Mouse (Mus musculus) bone marrow macrophage, adult 2 months (primary cell): ENCODE measurements around the gene A430078G23Rik.

Experiments used
- CTCF ChIP-seq: IDR thresholded peaks from 2 replicates; pipeline ENCODE4 v1.5.1; 2012; ENCODE audit warnings: low read depth, mild to moderate bottlenecking, low read length, moderate library complexity
- POLR2A ChIP-seq: IDR thresholded peaks from 2 replicates; pipeline ENCODE4 v1.6.1; 2012; ENCODE audit warnings: mild to moderate bottlenecking, low read depth, low read length, borderline replicate concordance

DNA sequence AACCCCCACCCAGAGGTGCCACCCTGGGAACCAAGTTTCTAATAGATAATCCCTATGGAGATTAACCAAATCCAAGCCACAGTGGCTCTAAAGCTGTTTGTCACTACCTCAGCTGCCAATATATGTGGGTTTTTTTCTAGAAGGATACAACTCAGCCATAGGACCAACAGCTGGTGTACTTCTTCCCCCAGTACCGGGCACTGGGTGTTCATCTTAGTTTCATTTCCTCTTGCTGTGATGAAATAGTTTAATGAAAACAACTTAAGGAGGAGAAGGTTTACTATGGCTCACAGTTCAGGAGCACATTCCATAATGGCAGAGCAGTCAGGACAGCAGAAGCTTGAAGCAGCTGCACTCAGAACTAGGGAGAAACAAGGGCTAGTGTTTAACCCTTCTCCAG lies 14.9 kb downstream of the A430078G23Rik start:
- TF ChIP-seq CTCF, result no peak
- TF ChIP-seq POLR2A, result no peak
